Mouse (Mus musculus): ENCODE data around the gene Ppp2r2d. TPM values are rescaled to one million over a fixed set of nuclear protein-coding genes. Genes with fewer than 3 reads are reported as not detected.

Gene Ppp2r2d
- polyA plus RNA-seq (2014; fragmentation: Nextera tagmentation; extraction: Ambion mirVana): 95.8 and 100 TPM in 2 replicates

DNA sequence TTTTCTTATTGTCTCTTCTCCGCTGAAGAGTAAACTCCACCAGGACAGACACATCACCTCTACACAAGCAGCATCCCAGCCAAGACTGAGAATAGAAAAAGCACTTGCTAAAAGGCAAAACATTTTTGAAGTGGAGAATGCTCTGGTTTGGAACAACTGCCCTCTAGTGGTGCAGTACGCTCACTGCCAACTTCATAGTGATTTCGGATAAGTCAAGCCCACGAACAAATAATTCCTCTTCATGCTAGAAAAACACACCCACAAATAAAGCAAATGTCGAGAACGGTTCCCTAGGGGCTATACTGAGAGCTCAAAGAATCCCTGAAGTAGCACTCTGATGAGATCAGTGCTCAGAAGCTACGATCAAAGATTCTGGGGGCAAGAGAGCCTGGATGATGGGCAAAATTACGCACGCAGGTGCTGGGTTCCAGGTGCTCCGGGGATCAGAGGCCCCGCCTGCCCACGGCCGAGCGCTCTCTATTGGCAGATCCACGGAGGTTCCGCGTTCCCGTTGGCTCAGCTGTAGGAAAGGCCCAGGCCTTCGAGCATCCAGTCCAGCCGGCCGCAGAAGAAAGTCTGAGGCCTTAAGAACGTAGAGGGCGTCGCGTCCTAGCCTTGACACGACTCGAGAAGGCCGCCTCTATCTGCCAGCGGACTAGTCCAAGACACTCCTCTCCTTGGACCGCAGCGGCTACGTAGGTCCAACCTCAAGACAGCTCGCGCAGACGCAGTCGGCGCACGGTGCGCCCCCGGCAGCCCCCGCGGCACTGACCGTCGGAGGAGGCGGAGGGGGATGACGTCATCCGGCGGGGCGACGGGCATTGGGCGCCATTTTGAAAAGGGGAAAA is at the start of gene Ppp2r2d, which contains the start of gene Mapk1ip1:
Ppp2r2d (plus strand) TSS at position 536 of the 848 bp plus-strand sequence.
Mapk1ip1 (minus strand) TSS at position 730 of the 848 bp plus-strand sequence.
- peak within 1 kb of the TSS; percentile 99 for H3K4me3 ChIP-seq (replicated peaks; ENCODE audit: low read depth, low read length)
- peak; percentile 99 for DNase-seq
- WGBS: under 1% methylated on average over 51 of the region's 51 CpGs
- H3K4me2 ChIP-seq (ENCODE audit: low read length): peak within 1 kb of the TSS; percentile 78
- H3K9ac ChIP-seq (replicated peaks; ENCODE audit: low read length): peak within 1 kb of the TSS; percentile 97
- no peaks in the 10 kb centered on the region for H3K9me3 ChIP-seq (ENCODE audit: control insufficient read depth, low read length)
- peaks cover 11% of the 10 kb centered on the region for H3K36me3 ChIP-seq (ENCODE audit: control insufficient read depth, insufficient read depth, low read length)
- peak; percentile 93 for ATAC-seq (ENCODE audit: low FRiP score, low TSS enrichment)
- H3K27me3 ChIP-seq (ENCODE audit: control insufficient read depth, insufficient read depth, low read length): no peaks in the 10 kb centered on the region
- peaks cover 44% of the 10 kb centered on the region for H3K4me1 ChIP-seq (ENCODE audit: control insufficient read depth, insufficient read depth, low read length)
- peak within 1 kb of the TSS; percentile 91 for H3K27ac ChIP-seq (replicated peaks; ENCODE audit: low read depth, low read length)

DNA sequence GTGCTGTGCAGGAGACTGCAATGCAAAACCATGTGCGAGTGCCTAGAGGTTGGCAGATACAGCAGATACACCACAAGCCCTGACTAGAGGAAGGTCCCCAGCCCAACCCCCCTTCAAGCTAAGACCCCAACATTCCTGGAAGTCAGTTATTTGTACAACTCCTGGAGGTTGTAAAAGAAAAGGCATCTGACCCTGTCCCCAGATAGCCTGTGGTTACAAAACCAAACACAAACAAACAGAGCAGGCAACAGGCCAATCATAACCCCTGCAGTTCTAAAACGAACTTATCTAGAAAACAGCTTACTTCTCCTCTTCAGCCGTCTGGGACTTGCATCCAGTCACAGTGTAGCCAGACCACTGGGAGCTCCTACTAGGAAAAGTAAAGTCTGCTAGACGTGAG is 42.5 kb upstream of the Ppp2r2d start:
- ATAC-seq (ENCODE audit: low FRiP score, low TSS enrichment) (no peak), DNase-seq (no peak)
- Histone ChIP-seq H3K4me3 (replicated peaks; ENCODE audit: low read depth, low read length) (no peak overlapping the region), H3K9ac (replicated peaks; ENCODE audit: low read length) (no peak overlapping the region), H3K4me2 (ENCODE audit: low read length) (no peak overlapping the region), H3K4me1 (ENCODE audit: control insufficient read depth, insufficient read depth, low read length) (no peaks in the 10 kb centered on the region), H3K27me3 (ENCODE audit: control insufficient read depth, insufficient read depth, low read length) (no peaks in the 10 kb centered on the region), H3K27ac (replicated peaks; ENCODE audit: low read depth, low read length) (no peak overlapping the region), H3K9me3 (ENCODE audit: control insufficient read depth, low read length) (no peaks in the 10 kb centered on the region; the same call in 1 of the 2 replicates), H3K36me3 (ENCODE audit: control insufficient read depth, insufficient read depth, low read length) (no peaks in the 10 kb centered on the region)
- WGBS: 69% methylated on average over 4 of the region's 4 CpGs

DNA sequence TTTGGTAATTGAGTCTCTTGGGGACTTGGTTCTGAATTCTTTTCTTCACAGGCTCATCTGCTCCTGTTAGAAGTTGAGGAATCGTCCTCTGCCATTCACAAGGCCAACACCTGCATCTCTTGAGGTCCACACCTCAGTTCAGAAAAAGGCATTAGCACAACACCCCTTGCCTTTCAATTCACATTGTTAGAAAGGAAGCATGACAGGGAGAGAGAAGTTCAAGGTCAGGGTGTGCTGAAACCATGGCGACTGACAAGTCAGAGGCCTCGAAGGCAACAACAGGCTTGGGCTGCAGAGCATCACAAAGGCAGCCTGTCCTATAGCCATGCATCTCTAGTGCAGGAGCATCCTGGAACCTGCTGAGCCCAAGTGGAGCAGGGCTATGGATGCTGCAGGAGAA is 38.7 kb upstream of the Ppp2r2d start:
- DNase-seq (no peak), ATAC-seq (ENCODE audit: low FRiP score, low TSS enrichment) (no peak)
- Histone ChIP-seq H3K9me3 (ENCODE audit: control insufficient read depth, low read length) (no peaks in the 10 kb centered on the region; the same call in 1 of the 2 replicates), H3K9ac (replicated peaks; ENCODE audit: low read length) (no peak overlapping the region), H3K4me3 (replicated peaks; ENCODE audit: low read depth, low read length) (no peak overlapping the region), H3K4me1 (ENCODE audit: control insufficient read depth, insufficient read depth, low read length) (no peaks in the 10 kb centered on the region), H3K27ac (replicated peaks; ENCODE audit: low read depth, low read length) (no peak overlapping the region), H3K4me2 (ENCODE audit: low read length) (no peak overlapping the region), H3K36me3 (ENCODE audit: control insufficient read depth, insufficient read depth, low read length) (no peaks in the 10 kb centered on the region), H3K27me3 (ENCODE audit: control insufficient read depth, insufficient read depth, low read length) (no peaks in the 10 kb centered on the region)
- WGBS: 85% methylated on average over 3 of the region's 3 CpGs

DNA sequence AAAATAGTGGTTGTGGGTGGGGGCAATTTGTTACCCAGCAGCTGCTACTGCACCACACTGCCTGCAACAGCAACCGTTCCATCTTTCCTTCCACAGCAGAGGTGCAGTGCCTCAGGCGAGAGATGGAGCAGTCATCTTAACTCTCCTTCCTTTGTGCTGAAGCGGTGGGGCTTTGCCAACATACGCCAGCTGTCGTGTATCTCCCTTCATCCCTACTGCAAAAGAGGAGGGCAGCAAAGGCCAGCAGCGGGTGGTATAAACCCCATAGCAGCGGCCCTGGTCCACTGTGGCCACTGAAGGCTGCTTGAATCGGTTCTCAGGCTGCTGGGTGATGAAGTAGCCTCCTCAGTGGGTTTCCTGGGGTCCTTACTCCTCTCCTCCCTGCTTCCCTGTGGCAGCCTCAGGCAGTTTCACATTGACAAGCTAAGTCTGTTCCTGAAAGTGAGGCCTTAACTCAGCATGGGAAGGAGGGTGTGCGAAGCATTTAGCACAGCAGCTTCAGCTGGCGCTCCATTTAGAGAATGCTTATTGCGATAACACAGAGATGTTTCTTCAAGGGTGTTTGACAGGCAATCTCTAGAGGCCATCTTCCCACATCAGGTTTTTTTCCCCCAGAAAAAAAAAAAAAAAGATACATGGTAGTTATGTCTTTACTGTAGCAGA is 32.5 kb upstream of the Ppp2r2d start:
- peak; percentile 56 for DNase-seq
- H3K27ac ChIP-seq (replicated peaks; ENCODE audit: low read depth, low read length): peak overlapping the region; percentile 42

DNA sequence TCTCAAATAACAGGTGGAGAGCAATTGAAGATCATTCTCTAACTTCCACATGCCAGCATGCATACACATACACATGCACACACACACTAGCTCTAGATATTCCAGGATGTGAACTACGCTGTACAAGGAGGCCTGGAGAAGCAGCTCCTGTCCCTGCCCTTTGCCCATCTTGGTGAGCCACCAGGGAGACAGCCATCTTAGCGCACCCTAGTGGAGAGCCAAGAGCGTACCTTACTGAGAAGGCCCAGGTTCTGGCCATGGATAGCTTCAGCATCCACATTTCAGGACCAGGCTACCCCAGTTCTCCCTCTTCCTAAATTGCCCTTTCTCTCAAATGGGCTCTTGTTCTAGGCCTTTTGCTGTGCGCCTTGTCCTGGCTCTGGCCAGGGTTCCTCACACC is 27.6 kb upstream of the Ppp2r2d start:
- H3K27me3 ChIP-seq (ENCODE audit: control insufficient read depth, insufficient read depth, low read length): no peaks in the 10 kb centered on the region
- no peak for DNase-seq

More for the DNA sequence above, 32.5 kb upstream of the Ppp2r2d start:
- H3K9ac ChIP-seq (replicated peaks; ENCODE audit: low read length): no peak overlapping the region
- H3K36me3 ChIP-seq (ENCODE audit: control insufficient read depth, insufficient read depth, low read length): no peaks in the 10 kb centered on the region
- whole genome bisulfite sequencing: 55% methylated on average over 11 of the region's 11 CpGs
- H3K27me3 ChIP-seq (ENCODE audit: control insufficient read depth, insufficient read depth, low read length): no peaks in the 10 kb centered on the region
- no peak overlapping the region for H3K4me2 ChIP-seq (ENCODE audit: low read length)
- ATAC-seq (ENCODE audit: low FRiP score, low TSS enrichment): no peak
- H3K9me3 ChIP-seq (ENCODE audit: control insufficient read depth, low read length): no peaks in the 10 kb centered on the region
- no peak overlapping the region for H3K4me3 ChIP-seq (replicated peaks; ENCODE audit: low read depth, low read length)
- H3K4me1 ChIP-seq (ENCODE audit: control insufficient read depth, insufficient read depth, low read length): 0 out of 2 replicates have a peak, but pooled peaks cover 9% of the 10 kb centered on the region

DNA sequence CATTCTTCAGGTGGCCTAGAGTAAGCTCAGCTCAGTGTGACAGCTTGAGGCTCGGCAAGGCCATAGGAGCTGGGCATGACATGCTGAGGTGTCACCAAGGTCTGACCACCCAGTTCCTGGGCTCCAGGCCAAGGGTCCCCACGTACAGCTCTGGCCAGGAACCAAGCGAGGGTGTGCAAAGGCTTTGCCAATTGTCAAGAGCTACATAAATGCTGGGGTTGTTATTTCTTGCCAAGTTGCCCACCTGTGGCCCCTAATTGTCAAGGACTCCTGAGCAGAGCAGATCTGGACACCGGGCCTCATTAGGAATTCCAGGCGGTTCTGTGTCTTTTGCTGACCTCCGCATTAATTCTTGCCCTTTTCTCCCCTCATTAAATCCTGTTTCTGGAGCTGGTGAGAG is 21.5 kb upstream of the Ppp2r2d start:
- no peak overlapping the region for H3K4me3 ChIP-seq (replicated peaks; ENCODE audit: low read depth, low read length)
- H3K9ac ChIP-seq (replicated peaks; ENCODE audit: low read length): no peak overlapping the region
- no peak for DNase-seq
- no peaks in the 10 kb centered on the region for H3K9me3 ChIP-seq (ENCODE audit: control insufficient read depth, low read length)
- 79% methylated on average over 6 of the region's 6 CpGs for WGBS
- no peak overlapping the region for H3K4me2 ChIP-seq (ENCODE audit: low read length)
- H3K27ac ChIP-seq (replicated peaks; ENCODE audit: low read depth, low read length): no peak overlapping the region
- H3K36me3 ChIP-seq (ENCODE audit: control insufficient read depth, insufficient read depth, low read length): no peaks in the 10 kb centered on the region
- no peaks in the 10 kb centered on the region for H3K27me3 ChIP-seq (ENCODE audit: control insufficient read depth, insufficient read depth, low read length)
- no peaks in the 10 kb centered on the region for H3K4me1 ChIP-seq (ENCODE audit: control insufficient read depth, insufficient read depth, low read length)
- no peak for ATAC-seq (ENCODE audit: low FRiP score, low TSS enrichment)

More for the DNA sequence above, 27.6 kb upstream of the Ppp2r2d start:
- no peak for ATAC-seq (ENCODE audit: low FRiP score, low TSS enrichment)
- Histone ChIP-seq H3K36me3 (ENCODE audit: control insufficient read depth, insufficient read depth, low read length) (no peaks in the 10 kb centered on the region), H3K4me2 (ENCODE audit: low read length) (no peak overlapping the region), H3K4me1 (ENCODE audit: control insufficient read depth, insufficient read depth, low read length) (0 out of 2 replicates have a peak, but pooled peaks cover 3% of the 10 kb centered on the region), H3K9me3 (ENCODE audit: control insufficient read depth, low read length) (no peaks in the 10 kb centered on the region), H3K9ac (replicated peaks; ENCODE audit: low read length) (no peak overlapping the region), H3K27ac (replicated peaks; ENCODE audit: low read depth, low read length) (no peak overlapping the region), H3K4me3 (replicated peaks; ENCODE audit: low read depth, low read length) (no peak overlapping the region)
- WGBS: 58% methylated on average over 4 of the region's 4 CpGs

DNA sequence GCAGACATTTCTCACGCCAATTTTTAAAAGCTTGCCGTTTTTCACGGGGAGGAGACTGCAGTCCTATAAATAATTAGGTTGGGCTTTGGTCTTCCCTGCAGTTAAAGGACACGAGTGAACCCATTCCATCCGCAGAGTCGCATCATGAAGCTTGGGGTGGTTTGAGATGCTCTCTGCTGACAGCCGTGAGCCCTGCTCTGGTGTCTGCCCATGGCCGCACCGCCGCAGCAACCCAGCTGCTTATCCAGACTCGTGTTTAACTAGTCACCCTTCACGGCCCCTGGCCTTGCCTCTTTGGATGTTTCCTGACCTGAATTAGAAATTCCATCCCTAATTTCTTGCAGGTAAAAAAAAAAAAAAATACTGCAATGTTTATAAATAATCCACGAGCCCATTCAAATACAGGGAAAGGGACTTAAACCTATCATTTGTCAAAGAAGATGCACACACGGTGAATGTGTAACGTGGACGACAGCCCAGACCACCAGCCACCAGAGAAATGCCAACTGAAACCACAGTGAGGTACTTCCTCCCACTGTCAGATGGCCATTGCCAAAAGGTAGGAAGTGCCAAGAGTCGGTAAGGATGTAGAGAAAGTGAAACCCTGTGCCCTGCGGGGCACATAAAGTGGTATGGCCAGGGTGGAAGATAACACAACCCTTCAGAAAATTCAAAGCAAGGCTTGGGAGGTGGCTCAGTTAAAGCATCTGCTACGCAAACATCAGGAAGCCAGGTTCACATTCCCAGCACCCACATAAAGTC is 20.7 kb upstream of the Ppp2r2d start:
- no peaks in the 10 kb centered on the region for H3K36me3 ChIP-seq (ENCODE audit: control insufficient read depth, insufficient read depth, low read length)
- ATAC-seq (ENCODE audit: low FRiP score, low TSS enrichment) (no peak), DNase-seq (no peak)
- H3K9ac ChIP-seq (replicated peaks; ENCODE audit: low read length): no peak overlapping the region
- H3K4me2 ChIP-seq (ENCODE audit: low read length): no peak overlapping the region
- no peak overlapping the region for H3K4me3 ChIP-seq (replicated peaks; ENCODE audit: low read depth, low read length)
- no peaks in the 10 kb centered on the region for H3K9me3 ChIP-seq (ENCODE audit: control insufficient read depth, low read length)
- no peaks in the 10 kb centered on the region for H3K4me1 ChIP-seq (ENCODE audit: control insufficient read depth, insufficient read depth, low read length)
- WGBS: 85% methylated on average over 19 of the region's 19 CpGs
- no peaks in the 10 kb centered on the region for H3K27me3 ChIP-seq (ENCODE audit: control insufficient read depth, insufficient read depth, low read length)
- H3K27ac ChIP-seq (replicated peaks; ENCODE audit: low read depth, low read length): no peak overlapping the region

DNA sequence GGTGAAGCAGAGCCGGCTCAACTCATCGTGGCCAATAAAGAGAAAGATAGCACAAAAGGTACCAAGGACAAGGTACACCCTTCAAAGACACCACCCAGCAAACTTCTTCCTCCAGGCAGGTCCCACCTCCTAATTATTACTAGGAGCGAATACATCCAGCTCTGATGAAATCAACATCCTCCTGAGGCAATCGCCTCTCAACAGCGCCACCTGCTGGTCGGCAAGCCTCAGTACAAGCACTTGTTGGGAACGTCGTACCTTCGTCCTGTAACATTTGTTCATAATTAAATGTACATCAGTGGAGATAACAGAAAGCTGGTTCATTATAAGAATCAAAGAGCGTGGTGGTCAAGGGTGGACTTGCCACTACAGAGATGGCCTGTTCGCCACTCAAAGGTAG is 18.1 kb upstream of the Ppp2r2d start:
- 19% methylated on average over 11 of the region's 11 CpGs for WGBS
- Histone ChIP-seq H3K4me2 (ENCODE audit: low read length) (no peak overlapping the region), H3K9ac (replicated peaks; ENCODE audit: low read length) (no peak overlapping the region), H3K4me1 (ENCODE audit: control insufficient read depth, insufficient read depth, low read length) (no peaks in the 10 kb centered on the region), H3K9me3 (ENCODE audit: control insufficient read depth, low read length) (no peaks in the 10 kb centered on the region), H3K4me3 (replicated peaks; ENCODE audit: low read depth, low read length) (no peak overlapping the region), H3K36me3 (ENCODE audit: control insufficient read depth, insufficient read depth, low read length) (no peaks in the 10 kb centered on the region), H3K27ac (replicated peaks; ENCODE audit: low read depth, low read length) (no peak overlapping the region), H3K27me3 (ENCODE audit: control insufficient read depth, insufficient read depth, low read length) (no peaks in the 10 kb centered on the region)
- ATAC-seq (ENCODE audit: low FRiP score, low TSS enrichment) (no peak), DNase-seq (peak; percentile 90)
